Mouse (Mus musculus): ENCODE data around the gene Gm13889.
A peak's percentile ranks its signal among the peaks of the same experiment; 100 is the strongest.

Gene Gm13889

GRCm38 (mm10) chr2:93956908-93957784 is at the start of gene Gm13889:
Gene Gm13889, minus strand, starts transcription at chr2:93957201.
- DNase-seq = peak; percentile 92

GRCm38 (mm10) chr2:94002331-94002730 is 45.3 kb upstream of the Gm13889 start:
- DNase-seq = peak; percentile 94

DNA sequence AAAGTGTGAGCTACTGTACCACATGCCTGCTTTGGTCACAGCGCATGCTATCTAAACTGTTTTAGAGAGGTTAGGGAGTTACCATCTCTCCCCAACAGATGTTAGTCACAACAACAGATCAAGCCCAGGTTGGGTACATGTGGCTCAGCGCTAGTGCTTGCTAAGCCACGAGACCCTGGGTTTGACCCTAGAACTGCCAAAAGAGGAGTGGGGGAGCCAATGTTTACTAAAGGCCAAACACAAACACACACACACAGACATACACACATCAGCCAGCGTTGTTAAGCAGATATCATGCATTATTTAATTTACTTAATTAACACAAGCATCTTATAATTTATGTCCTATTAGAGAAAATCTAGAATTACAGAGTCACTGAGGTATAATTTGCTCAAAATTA is 44.9 kb upstream of the Gm13889 start:
- no peak for DNase-seq

DNA sequence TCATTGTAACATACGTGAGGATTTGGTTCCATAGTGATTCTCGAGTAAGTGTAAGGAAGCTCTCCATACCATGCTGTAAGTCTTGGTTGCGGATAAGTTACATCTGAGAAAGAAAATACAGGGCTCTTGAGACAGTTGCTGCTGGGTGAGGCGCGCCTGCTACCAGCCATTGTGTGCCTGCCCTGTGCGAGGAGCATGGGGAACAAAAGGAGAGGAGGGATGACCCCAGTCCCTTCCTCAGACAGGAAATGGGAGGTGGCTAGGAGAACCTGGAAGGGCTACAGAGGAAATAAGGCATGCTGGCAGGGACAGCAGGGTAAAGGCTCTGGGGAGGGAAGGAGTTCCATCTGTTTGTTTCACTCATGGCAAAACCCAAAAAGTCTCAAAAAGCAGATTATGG is 44.4 kb upstream of the Gm13889 start:
- DNase-seq = peak; percentile 51

- DNase-seq = no peak
Measured at GRCm38 (mm10) chr2:93996254-93996653, 39.3 kb upstream of the Gm13889 start, which contains the start of gene Gm27027. Gene Gm27027, minus strand, starts transcription at chr2:93996354.

- no peak for DNase-seq
Measured at GRCm38 (mm10) chr2:93992810-93993209, 35.8 kb upstream of the Gm13889 start.

DNA sequence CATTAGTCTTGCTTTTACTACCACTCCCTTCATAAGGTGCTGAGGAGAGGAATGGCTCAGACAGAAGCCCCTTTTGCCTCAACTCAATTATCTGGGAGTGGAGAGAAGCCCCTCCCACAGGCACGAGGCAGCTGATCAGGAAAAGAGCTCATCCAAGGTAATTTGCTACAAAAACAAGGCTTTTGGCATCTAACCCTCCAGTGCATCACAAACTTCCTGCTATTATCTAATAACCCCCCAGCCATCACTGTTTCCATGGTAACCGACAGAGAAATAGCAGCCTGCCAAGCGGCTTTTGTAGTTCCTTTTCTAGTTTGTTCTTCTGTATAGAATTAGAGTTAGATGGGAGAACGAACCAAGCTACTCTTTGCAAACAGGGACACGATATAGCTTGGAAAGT is 35.3 kb upstream of the Gm13889 start:
- peak; percentile 74 for DNase-seq

- DNase-seq = no peak
Measured at GRCm38 (mm10) chr2:93991336-93991735, 34.3 kb upstream of the Gm13889 start.

DNA sequence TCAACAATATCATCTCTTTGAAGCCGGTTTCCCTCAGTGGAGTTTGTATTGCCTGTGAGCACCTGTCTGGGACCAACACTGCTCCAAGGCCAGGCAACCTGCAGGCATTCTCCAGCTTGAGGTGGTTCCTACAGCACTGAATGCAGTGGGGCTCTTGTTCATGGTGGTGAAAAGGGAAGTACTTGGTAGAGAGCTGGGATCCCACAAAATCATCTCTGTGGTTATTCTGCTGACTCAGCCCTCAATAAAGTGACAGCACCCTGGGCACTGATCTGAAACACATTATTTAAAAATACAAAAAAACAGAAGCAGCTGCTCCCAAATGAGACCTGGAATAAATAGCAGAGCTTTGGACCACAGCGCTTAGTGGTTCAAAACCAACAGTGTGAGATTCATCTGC is 31.4 kb upstream of the Gm13889 start:
- no peak for DNase-seq

- no peak for DNase-seq
Measured at GRCm38 (mm10) chr2:93982457-93983235, 25.6 kb upstream of the Gm13889 start.

- peak; percentile 40 for DNase-seq
Measured at GRCm38 (mm10) chr2:93979249-93980120, 22.5 kb upstream of the Gm13889 start.

- peak; percentile 80 for DNase-seq
Measured at GRCm38 (mm10) chr2:93976436-93977252, 19.6 kb upstream of the Gm13889 start.

- no peak for DNase-seq
Measured at GRCm38 (mm10) chr2:93975526-93976435, 18.8 kb upstream of the Gm13889 start.

- peak; percentile 26 for DNase-seq
Measured at GRCm38 (mm10) chr2:93975041-93975440, 18.0 kb upstream of the Gm13889 start.

GRCm38 (mm10) chr2:93971647-93972046 is 14.6 kb upstream of the Gm13889 start:
- no peak for DNase-seq

GRCm38 (mm10) chr2:93964494-93965160 is 7.6 kb upstream of the Gm13889 start:
- peak; percentile 34 for DNase-seq

DNA sequence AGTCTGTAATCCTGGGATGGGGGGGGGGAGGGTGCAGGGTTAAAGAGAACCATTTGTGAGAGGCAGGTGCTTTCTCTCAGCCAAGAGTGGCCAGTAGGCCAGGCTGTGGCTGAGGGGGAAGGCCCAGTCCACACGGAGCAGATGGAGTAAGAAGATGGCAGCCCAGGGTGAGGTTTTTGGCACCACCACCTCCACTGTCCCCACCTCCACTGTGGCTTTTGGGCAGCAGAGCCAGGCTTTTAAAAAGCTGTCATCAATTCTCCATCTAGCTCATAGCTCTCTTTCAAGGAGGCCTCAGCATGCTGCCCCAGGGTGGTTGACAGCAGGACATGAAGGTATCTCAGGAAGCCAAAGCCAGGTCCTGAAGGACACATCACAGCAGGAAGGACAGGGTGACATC is 6.8 kb upstream of the Gm13889 start:
- no peak for DNase-seq

GRCm38 (mm10) chr2:93961716-93962115 is 4.7 kb upstream of the Gm13889 start:
- DNase-seq = peak; percentile 64

- no peak for DNase-seq
Measured at GRCm38 (mm10) chr2:93959346-93959745, 2.3 kb upstream of the Gm13889 start.

DNA sequence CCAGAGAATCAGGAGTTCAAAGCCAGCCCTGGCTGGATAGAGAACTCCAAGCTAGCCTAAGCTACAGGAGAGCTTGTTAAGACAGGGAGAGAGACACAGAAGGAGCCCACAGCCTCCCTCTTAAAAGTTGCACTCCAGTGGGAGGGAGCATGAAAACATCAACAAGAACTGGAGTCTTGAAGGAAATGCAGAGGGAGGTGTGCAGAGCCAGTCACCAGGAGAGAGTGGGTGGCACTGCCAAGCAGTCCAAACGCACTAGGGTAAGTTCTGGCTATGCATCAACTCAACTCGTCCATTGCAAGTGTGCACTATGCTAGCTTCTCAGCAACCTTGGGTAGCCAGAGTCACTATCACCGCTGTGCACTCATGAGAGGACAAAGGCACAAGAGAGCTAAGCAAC is 1.2 kb upstream of the Gm13889 start:
- no peak for DNase-seq

All from kidney, postnatal 10 days (tissue).